Mouse (Mus musculus): ENCODE measurements around the gene Trim61.
"Not testable (repeated sequence)": the region's sequence is repeated elsewhere in the genome, so short reads cannot be mapped to it uniquely, and the experiment has no call there.

Trim61 gene

GRCm38 (mm10) chr8:65018423-65018822 lies at the start of gene Trim61, which contains the start of gene Trim60:
Gene Trim61, minus strand, starts transcription at chr8:65018523.
Gene Trim60, minus strand, starts transcription at chr8:65018584.
- DNase-seq (ENCODE audit: low spot score): no peak

- no peak for DNase-seq (ENCODE audit: low spot score)
These were observed 49.6 kb upstream of the Trim61 start for GRCm38 (mm10) chr8:65067694-65068472.

- DNase-seq (ENCODE audit: low spot score): no peak
These were observed 48.7 kb upstream of the Trim61 start for GRCm38 (mm10) chr8:65067031-65067430.

GRCm38 (mm10) chr8:65065622-65066021 lies 47.3 kb upstream of the Trim61 start:
- DNase-seq (ENCODE audit: low spot score): no peak

GRCm38 (mm10) chr8:65064071-65064470 lies 45.7 kb upstream of the Trim61 start:
- no peak for DNase-seq (ENCODE audit: low spot score)

- no peak for DNase-seq (ENCODE audit: low spot score)
These were observed 43.9 kb upstream of the Trim61 start for GRCm38 (mm10) chr8:65062195-65062594.

GRCm38 (mm10) chr8:65056722-65057121 lies 38.4 kb upstream of the Trim61 start:
- no peak for DNase-seq (ENCODE audit: low spot score)

- DNase-seq (ENCODE audit: low spot score): no peak
These were observed 35.6 kb upstream of the Trim61 start for GRCm38 (mm10) chr8:65053968-65054367.

GRCm38 (mm10) chr8:65053554-65053953 lies 35.2 kb upstream of the Trim61 start:
- DNase-seq (ENCODE audit: low spot score): no peak

GRCm38 (mm10) chr8:65047801-65048200 lies 29.5 kb upstream of the Trim61 start:
- DNase-seq (ENCODE audit: low spot score): no peak

GRCm38 (mm10) chr8:65047193-65047592 lies 28.9 kb upstream of the Trim61 start:
- DNase-seq (ENCODE audit: low spot score): no peak

GRCm38 (mm10) chr8:65046565-65046964 lies 28.2 kb upstream of the Trim61 start:
- no peak for DNase-seq (ENCODE audit: low spot score)

GRCm38 (mm10) chr8:65037117-65037533 lies 18.8 kb upstream of the Trim61 start, which contains the start of gene Apela:
Gene Apela, minus strand, starts transcription at chr8:65037336.
- DNase-seq (ENCODE audit: low spot score): peak; percentile 86

- DNase-seq (ENCODE audit: low spot score): no peak
These were observed 15.8 kb upstream of the Trim61 start for GRCm38 (mm10) chr8:65034136-65034535.

- DNase-seq (ENCODE audit: low spot score): no peak
These were observed 14.7 kb upstream of the Trim61 start for GRCm38 (mm10) chr8:65033056-65033455.

- DNase-seq (ENCODE audit: low spot score): no peak
These were observed 13.8 kb upstream of the Trim61 start for GRCm38 (mm10) chr8:65032107-65032506.

- DNase-seq (ENCODE audit: low spot score): no peak
These were observed 12.6 kb upstream of the Trim61 start for GRCm38 (mm10) chr8:65030735-65031485.

GRCm38 (mm10) chr8:65029776-65030175 lies 11.5 kb upstream of the Trim61 start:
- no peak for DNase-seq (ENCODE audit: low spot score)

- no peak for DNase-seq (ENCODE audit: low spot score)
These were observed 10.8 kb upstream of the Trim61 start for GRCm38 (mm10) chr8:65028959-65029686.

GRCm38 (mm10) chr8:65022485-65022884 lies 4.2 kb upstream of the Trim61 start:
- DNase-seq (ENCODE audit: low spot score): peak; percentile 51

GRCm38 (mm10) chr8:65007616-65008015 lies 10.7 kb downstream of the Trim61 start:
- DNase-seq (ENCODE audit: low spot score): not testable (repeated sequence)

GRCm38 (mm10) chr8:64998806-64999365 lies 19.4 kb downstream of the Trim61 start:
- DNase-seq (ENCODE audit: low spot score): no peak

Data from embryo, embryonic 10 days (tissue).